Mouse (Mus musculus) embryonic facial prominence, embryonic 13.5 days (tissue): ENCODE results near the gene Zyg11b. TPM values are rescaled to one million over a fixed set of nuclear protein-coding genes. Genes with fewer than 3 reads are reported as not detected.

Experiments used
- ATAC-seq: fragments of 200-750 bp; cut with Nextera tagmentation; 2 replicates; pipeline ENCODE4 v1.8.0; 2017; ENCODE audit warnings: low read depth; ENCODE audit not compliant: insufficient number of reproducible peaks, insufficient read depth, low FRiP score, low TSS enrichment
- H3K27ac ChIP-seq: fragments of 300-500 bp; sonication (generic); 2 replicates; pipeline ENCODE4 v1.5.1; 2015; ENCODE audit warnings: moderate library complexity, mild to moderate bottlenecking, inconsistent platforms
- H3K27me3 ChIP-seq: fragments of 300-500 bp; sonication (generic); 2 replicates; pipeline ENCODE4 v1.6.1; 2015; ENCODE audit warnings: mild to moderate bottlenecking, inconsistent platforms
- H3K36me3 ChIP-seq: fragments of 300-500 bp; sonication (generic); 2 replicates; pipeline ENCODE4 v1.6.1; 2015; ENCODE audit warnings: mild to moderate bottlenecking, inconsistent platforms
- H3K4me1 ChIP-seq: fragments of 300-500 bp; sonication (generic); 2 replicates; pipeline ENCODE4 v1.6.1; 2015; ENCODE audit warnings: inconsistent platforms
- H3K4me2 ChIP-seq: fragments of 300-500 bp; sonication (generic); 2 replicates; pipeline ENCODE4 v1.6.1; 2015; ENCODE audit warnings: moderate library complexity, mild to moderate bottlenecking, inconsistent platforms
- H3K4me3 ChIP-seq: fragments of 300-500 bp; sonication (generic); 2 replicates; pipeline ENCODE4 v1.5.1; 2015; ENCODE audit warnings: mild to moderate bottlenecking, inconsistent platforms
- H3K9ac ChIP-seq: fragments of 300-500 bp; sonication (generic); 2 replicates; pipeline ENCODE4 v1.6.1; 2015; ENCODE audit warnings: mild to moderate bottlenecking, inconsistent platforms
- H3K9me3 ChIP-seq: fragments of 300-500 bp; sonication (generic); 2 replicates; pipeline ENCODE4 v1.6.1; 2016; ENCODE audit warnings: inconsistent platforms
- WGBS: fragments of 180-500 bp; shearing (Covaris S2); methylation state at CpG from one replicate; pipeline ENCODE4 v1.1.7; 2015; ENCODE audit warnings: mixed read lengths; 5-methylcytosine and 5-hydroxymethylcytosine counted together
- polyA plus RNA-seq: library from polyadenylated mRNA; unstranded; fragments of >200 nt; fragmentation: Nextera tagmentation; extraction: Ambion mirVana; gene quantifications from 2 replicates; pipeline ENCODE4 v1.2.1, GENCODE M21; 2015

Zyg11b gene
- polyA plus RNA-seq, 1 experiment from 2014 or later: 13.0 TPM

- ATAC-seq: no peak
- Histone ChIP-seq H3K27ac (no peak overlapping the region), H3K4me2 (no peak overlapping the region), H3K4me1 (no peaks in the 10 kb centered on the region), H3K9me3 (no peaks in the 10 kb centered on the region), H3K27me3 (peaks cover 6% of the 10 kb centered on the region; the same call in 1 of the 2 replicates), H3K9ac (no peak overlapping the region), H3K36me3 (no peaks in the 10 kb centered on the region), H3K4me3 (no peak overlapping the region)
- WGBS: 51% methylated on average over 3 of the region's 3 CpGs
These were observed 75.5 kb downstream of the Zyg11b start for GRCm38 (mm10) chr4:108225341-108225872.

GRCm38 (mm10) chr4:108222507-108222906 is 78.4 kb downstream of the Zyg11b start:
- WGBS: 85% methylated on average over 5 of the region's 5 CpGs
- no peak for ATAC-seq

GRCm38 (mm10) chr4:108219019-108219418 is 81.9 kb downstream of the Zyg11b start:
- Histone ChIP-seq H3K4me3 (no peak overlapping the region), H3K9ac (no peak overlapping the region), H3K4me1 (peaks cover 5% of the 10 kb centered on the region; the same call in 1 of the 2 replicates), H3K4me2 (peak overlapping the region; percentile 37; the same call in 1 of the 2 replicates), H3K27ac (no peak overlapping the region), H3K27me3 (peaks cover 60% of the 10 kb centered on the region), H3K36me3 (no peaks in the 10 kb centered on the region), H3K9me3 (no peaks in the 10 kb centered on the region)
- ATAC-seq: no peak
- WGBS: 7% methylated on average over 9 of the region's 9 CpGs

More at GRCm38 (mm10) chr4:108222507-108222906, 78.4 kb downstream of the Zyg11b start:
- Histone ChIP-seq H3K4me2 (no peak overlapping the region), H3K9ac (no peak overlapping the region), H3K27me3 (peaks cover 33% of the 10 kb centered on the region), H3K36me3 (no peaks in the 10 kb centered on the region), H3K4me1 (peaks cover 5% of the 10 kb centered on the region; the same call in 1 of the 2 replicates), H3K27ac (no peak overlapping the region), H3K9me3 (no peaks in the 10 kb centered on the region), H3K4me3 (no peak overlapping the region)

GRCm38 (mm10) chr4:108217332-108218179 is 83.3 kb downstream of the Zyg11b start, which contains the start of gene Zyg11a:
Gene Zyg11a, minus strand, starts transcription at chr4:108218048.
- Histone ChIP-seq H3K27me3 (peaks cover 60% of the 10 kb centered on the region), H3K36me3 (no peaks in the 10 kb centered on the region), H3K4me1 (peaks cover 5% of the 10 kb centered on the region; the same call in 1 of the 2 replicates), H3K9me3 (no peaks in the 10 kb centered on the region), H3K27ac (no peak within 1 kb of the TSS), H3K4me2 (peak within 1 kb of the TSS; percentile 69), H3K9ac (peak within 1 kb of the TSS; percentile 57), H3K4me3 (peak within 1 kb of the TSS; percentile 52)
- 0 out of 2 replicates have a peak, but pooled peaks have one; percentile 69 for ATAC-seq
- WGBS: 1% methylated on average over 64 of the region's 107 CpGs

GRCm38 (mm10) chr4:108213023-108213422 is 87.9 kb downstream of the Zyg11b start:
- Histone ChIP-seq H3K36me3 (no peaks in the 10 kb centered on the region), H3K4me2 (no peak overlapping the region), H3K27ac (no peak overlapping the region), H3K9me3 (no peaks in the 10 kb centered on the region), H3K27me3 (peaks cover 32% of the 10 kb centered on the region), H3K9ac (no peak overlapping the region), H3K4me1 (no peaks in the 10 kb centered on the region), H3K4me3 (no peak overlapping the region)
- ATAC-seq: no peak
- WGBS: 85% methylated on average over 2 of the region's 2 CpGs

GRCm38 (mm10) chr4:108204629-108205028 is 96.3 kb downstream of the Zyg11b start:
- WGBS: 93% methylated on average over 6 of the region's 6 CpGs
- no peaks in the 10 kb centered on the region for H3K4me1 ChIP-seq
- H3K9me3 ChIP-seq: no peaks in the 10 kb centered on the region
- ATAC-seq: no peak
- H3K27ac ChIP-seq: no peak overlapping the region
- H3K4me3 ChIP-seq: no peak overlapping the region
- no peak overlapping the region for H3K4me2 ChIP-seq
- no peaks in the 10 kb centered on the region for H3K27me3 ChIP-seq
- no peaks in the 10 kb centered on the region for H3K36me3 ChIP-seq
- H3K9ac ChIP-seq: no peak overlapping the region

GRCm38 (mm10) chr4:108199236-108199635 is 101.7 kb downstream of the Zyg11b start:
- Histone ChIP-seq H3K4me1 (peaks cover 5% of the 10 kb centered on the region; the same call in 1 of the 2 replicates), H3K27me3 (no peaks in the 10 kb centered on the region), H3K36me3 (no peaks in the 10 kb centered on the region), H3K9me3 (no peaks in the 10 kb centered on the region), H3K4me3 (no peak overlapping the region), H3K27ac (no peak overlapping the region), H3K9ac (no peak overlapping the region), H3K4me2 (no peak overlapping the region)
- WGBS: 66% methylated on average over 2 of the region's 2 CpGs
- no peak for ATAC-seq

GRCm38 (mm10) chr4:108196277-108196855 is 104.5 kb downstream of the Zyg11b start:
- Histone ChIP-seq H3K9ac (0 out of 2 replicates have a peak overlapping the region, but pooled peaks have one; percentile 27), H3K27ac (peak overlapping the region; percentile 66), H3K4me1 (peaks cover 5% of the 10 kb centered on the region; the same call in 1 of the 2 replicates), H3K4me3 (no peak overlapping the region), H3K27me3 (no peaks in the 10 kb centered on the region), H3K36me3 (no peaks in the 10 kb centered on the region), H3K9me3 (no peaks in the 10 kb centered on the region), H3K4me2 (no peak overlapping the region)
- no peak for ATAC-seq
- 50% methylated on average over 6 of the region's 6 CpGs for WGBS

- no peaks in the 10 kb centered on the region for H3K36me3 ChIP-seq
- no peak overlapping the region for H3K9ac ChIP-seq
- H3K4me2 ChIP-seq: no peak overlapping the region
- ATAC-seq: no peak
- H3K27me3 ChIP-seq: no peaks in the 10 kb centered on the region
- H3K4me3 ChIP-seq: no peak overlapping the region
- no peak overlapping the region for H3K27ac ChIP-seq
- H3K4me1 ChIP-seq: peaks cover 5% of the 10 kb centered on the region; the same call in 1 of the 2 replicates
- H3K9me3 ChIP-seq: no peaks in the 10 kb centered on the region
- WGBS: 71% methylated on average over 2 of the region's 2 CpGs
These were observed 108.0 kb downstream of the Zyg11b start for GRCm38 (mm10) chr4:108192821-108193323.

GRCm38 (mm10) chr4:108182278-108182677 is 118.6 kb downstream of the Zyg11b start:
- ATAC-seq: no peak
- H3K4me3 ChIP-seq: no peak overlapping the region

More at GRCm38 (mm10) chr4:108182278-108182677, 118.6 kb downstream of the Zyg11b start:
- no peak overlapping the region for H3K9ac ChIP-seq
- WGBS: 43% methylated on average over 1 of the region's 1 CpGs
- no peaks in the 10 kb centered on the region for H3K4me1 ChIP-seq
- H3K27ac ChIP-seq: no peak overlapping the region
- no peak overlapping the region for H3K4me2 ChIP-seq
- no peaks in the 10 kb centered on the region for H3K9me3 ChIP-seq
- no peaks in the 10 kb centered on the region for H3K27me3 ChIP-seq
- peaks cover 16% of the 10 kb centered on the region; the same call in 1 of the 2 replicates for H3K36me3 ChIP-seq
